Mouse (Mus musculus): Measurements from ENCODE around the gene 1700019D03Rik.
A peak's percentile ranks its signal among the peaks of the same experiment; 100 is the strongest.

Gene 1700019D03Rik

GRCm38 (mm10) chr1:53020079-53020478, at the start of gene 1700019D03Rik:
Gene 1700019D03Rik (minus strand): TSS chr1:53020179.
- DNase-seq (ENCODE audit: low spot score) = no peak

GRCm38 (mm10) chr1:53063921-53064320, 43.9 kb upstream of the 1700019D03Rik start:
- DNase-seq (ENCODE audit: low spot score) = no peak

- no peak for DNase-seq (ENCODE audit: low spot score)
These were observed 42.1 kb upstream of the 1700019D03Rik start for GRCm38 (mm10) chr1:53061871-53062608.

- DNase-seq (ENCODE audit: low spot score) = no peak
These were observed 41.4 kb upstream of the 1700019D03Rik start, which contains the start of gene Mstn for GRCm38 (mm10) chr1:53061340-53061739. Gene Mstn (plus strand): TSS chr1:53061640.

- DNase-seq (ENCODE audit: low spot score) = no peak
These were observed 40.5 kb upstream of the 1700019D03Rik start for GRCm38 (mm10) chr1:53060499-53060898.

GRCm38 (mm10) chr1:53059106-53059505, 39.1 kb upstream of the 1700019D03Rik start:
- no peak for DNase-seq (ENCODE audit: low spot score)

GRCm38 (mm10) chr1:53053087-53054022, 33.4 kb upstream of the 1700019D03Rik start:
- DNase-seq (ENCODE audit: low spot score) = peak; percentile 57

GRCm38 (mm10) chr1:53049763-53050427, 29.9 kb upstream of the 1700019D03Rik start:
- no peak for DNase-seq (ENCODE audit: low spot score)

GRCm38 (mm10) chr1:53037443-53037871, 17.5 kb upstream of the 1700019D03Rik start:
- no peak for DNase-seq (ENCODE audit: low spot score)

- DNase-seq (ENCODE audit: low spot score) = no peak
These were observed 12.6 kb upstream of the 1700019D03Rik start for GRCm38 (mm10) chr1:53032550-53032949.

GRCm38 (mm10) chr1:53018746-53019505, 1.1 kb downstream of the 1700019D03Rik start:
- no peak for DNase-seq (ENCODE audit: low spot score)

- DNase-seq (ENCODE audit: low spot score) = no peak
These were observed 4.4 kb downstream of the 1700019D03Rik start for GRCm38 (mm10) chr1:53015606-53016005.

GRCm38 (mm10) chr1:53014716-53015115, 5.3 kb downstream of the 1700019D03Rik start:
- no peak for DNase-seq (ENCODE audit: low spot score)

- no peak for DNase-seq (ENCODE audit: low spot score)
These were observed 33.3 kb downstream of the 1700019D03Rik start for GRCm38 (mm10) chr1:52986692-52987091.

GRCm38 (mm10) chr1:52973198-52973597, 46.8 kb downstream of the 1700019D03Rik start:
- DNase-seq (ENCODE audit: low spot score) = no peak

- DNase-seq (ENCODE audit: low spot score) = no peak
These were observed 48.0 kb downstream of the 1700019D03Rik start for GRCm38 (mm10) chr1:52971881-52972503.

- no peak for DNase-seq (ENCODE audit: low spot score)
These were observed 55.4 kb downstream of the 1700019D03Rik start for GRCm38 (mm10) chr1:52964581-52964980.

- no peak for DNase-seq (ENCODE audit: low spot score)
These were observed 56.9 kb downstream of the 1700019D03Rik start for GRCm38 (mm10) chr1:52963097-52963496.

GRCm38 (mm10) chr1:52960191-52960590, 59.8 kb downstream of the 1700019D03Rik start:
- no peak for DNase-seq (ENCODE audit: low spot score)

GRCm38 (mm10) chr1:52956746-52957145, 63.2 kb downstream of the 1700019D03Rik start:
- DNase-seq (ENCODE audit: low spot score) = no peak

- no peak for DNase-seq (ENCODE audit: low spot score)
These were observed 64.9 kb downstream of the 1700019D03Rik start for GRCm38 (mm10) chr1:52955102-52955501.
